Mouse (Mus musculus) kidney, postnatal 0 days (tissue): ENCODE measurements at regions not wholly inside any gene's neighbourhood (a gene's known extent, or its start where the extent isn't known, plus 50 kb on each side); places are given as distances from the start of the nearest gene placed in this dataset.

ENCODE experiments used
- ATAC-seq: fragments of 200-750 bp; cut with Nextera tagmentation; replicated peaks from 2 replicates; pipeline ENCODE4 v1.8.0; 2017; ENCODE audit warnings: low read depth, moderate number of reproducible peaks, moderate TSS enrichment, moderate library complexity; ENCODE audit not compliant: low FRiP score
- DNase-seq: peaks from one replicate; pipeline ENCODE4 v3.0.0-alpha.2; 2016; ENCODE audit warnings: low spot score
- H3K27ac ChIP-seq: fragments of 300-500 bp; sonication (generic); 2 replicates; pipeline ENCODE4 v1.5.1; 2014; ENCODE audit warnings: mild to moderate bottlenecking
- H3K27me3 ChIP-seq: fragments of 300-500 bp; sonication (generic); 2 replicates; pipeline ENCODE4 v1.6.1; 2014; ENCODE audit warnings: low read length, mixed read lengths; ENCODE audit not compliant: insufficient read depth
- H3K36me3 ChIP-seq: fragments of 300-500 bp; sonication (generic); 2 replicates; pipeline ENCODE4 v1.6.1; 2014; ENCODE audit warnings: low read length, mixed read lengths; ENCODE audit not compliant: insufficient read depth
- H3K4me1 ChIP-seq: fragments of 300-500 bp; sonication (generic); replicated peaks from 2 replicates; pipeline ENCODE4 v1.6.1; 2014; ENCODE audit warnings: antibody characterized with exemption, low read length, mixed read lengths; ENCODE audit not compliant: insufficient read depth
- H3K4me2 ChIP-seq: fragments of 300-500 bp; sonication (generic); 2 replicates; pipeline ENCODE4 v1.6.1; 2014; ENCODE audit warnings: mild to moderate bottlenecking, low read length, moderate library complexity, mixed read lengths
- H3K4me3 ChIP-seq: fragments of 300-500 bp; sonication (generic); replicated peaks from 2 replicates; pipeline ENCODE4 v1.5.1; 2014; ENCODE audit warnings: low read depth, low read length
- H3K9ac ChIP-seq: fragments of 300-500 bp; sonication (generic); 2 replicates; pipeline ENCODE4 v1.6.1; 2014; ENCODE audit warnings: low read depth, low read length
- H3K9me3 ChIP-seq: fragments of 300-500 bp; sonication (generic); replicated peaks from 2 replicates; pipeline ENCODE4 v1.6.1; 2016; ENCODE audit warnings: low read length, inconsistent platforms, mixed read lengths
- CTCF ChIP-seq: IDR thresholded peaks from 2 replicates; pipeline ENCODE4 v1.5.1; 2016; ENCODE audit warnings: antibody characterized with exemption, low read depth, mild to moderate bottlenecking, moderate library complexity
- WGBS: fragments of 180-500 bp; shearing (Covaris S2); extraction: QIAGEN DNeasy Blood & Tissue Kit; methylation state at CpG from one replicate; pipeline ENCODE4 v1.1.7; 2014; 5-methylcytosine and 5-hydroxymethylcytosine counted together

DNA sequence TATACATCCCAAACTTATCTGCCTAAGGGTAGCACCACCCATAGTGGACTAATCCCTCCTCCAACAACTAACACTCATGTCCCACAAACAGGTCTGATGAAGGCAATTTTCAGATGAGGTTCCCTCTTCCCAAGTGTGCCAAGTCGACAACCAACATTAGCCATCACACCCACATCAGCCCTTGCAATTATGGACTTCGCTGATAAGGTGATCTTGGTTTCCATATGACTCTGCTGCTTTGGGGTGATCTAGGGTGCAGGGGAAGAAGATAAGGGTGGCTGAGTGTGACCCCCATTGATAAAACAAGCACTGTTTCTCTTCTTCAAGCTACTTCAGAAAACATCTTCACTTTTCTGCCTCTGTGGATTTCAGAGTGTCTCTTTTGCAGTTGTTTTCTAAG lies 137.7 kb upstream of the Elac2 start:
- H3K36me3 ChIP-seq = no peaks in the 10 kb centered on the region
- H3K4me2 ChIP-seq = no peak overlapping the region
- H3K9ac ChIP-seq = no peak overlapping the region
- H3K4me1 ChIP-seq = no peaks in the 10 kb centered on the region
- no peak overlapping the region for H3K4me3 ChIP-seq
- no peaks in the 10 kb centered on the region for H3K9me3 ChIP-seq
- DNase-seq (no peak), ATAC-seq (no peak)
- no peak for TF ChIP-seq CTCF
- H3K27me3 ChIP-seq = no peaks in the 10 kb centered on the region
- H3K27ac ChIP-seq = no peak overlapping the region
- 97% methylated on average over 2 of the region's 2 CpGs for whole genome bisulfite sequencing

DNA sequence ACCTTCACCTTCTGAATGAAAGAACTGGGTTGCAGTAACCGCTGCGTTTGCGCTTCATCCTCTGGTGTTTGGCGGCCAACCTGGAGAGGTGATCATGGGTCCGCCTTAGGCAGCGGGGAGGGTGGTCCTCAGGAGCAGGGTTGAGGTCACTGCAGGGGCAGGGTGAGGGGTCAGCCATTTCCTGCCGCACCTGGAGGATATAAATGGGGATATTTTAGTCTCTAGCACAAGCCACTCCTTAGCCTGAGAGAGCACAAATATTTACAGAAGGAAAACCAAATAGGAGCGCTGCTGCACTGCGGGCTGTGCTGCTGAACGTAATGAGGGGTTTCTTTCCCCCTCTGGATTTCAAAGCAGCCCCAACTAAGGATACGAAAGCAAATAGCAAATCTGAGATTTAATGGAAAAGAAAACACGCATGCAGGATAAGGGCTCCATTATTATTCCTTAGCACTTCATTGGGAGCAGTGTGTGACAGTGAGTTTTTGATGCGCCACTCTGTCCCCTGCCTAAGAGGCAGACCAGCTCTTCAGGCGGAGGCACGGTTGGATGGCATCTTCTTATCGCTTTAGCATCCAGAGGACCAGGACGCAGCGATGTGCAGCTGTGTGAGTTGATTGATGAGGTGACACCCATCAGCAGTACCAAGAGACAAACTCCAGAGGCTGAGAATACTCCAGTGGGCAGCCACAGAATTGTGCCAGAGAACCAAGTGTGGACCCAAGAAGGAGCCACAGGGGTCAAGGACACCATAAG lies 135.9 kb upstream of the Elac2 start:
- no peak for ATAC-seq
- no peak overlapping the region for H3K4me3 ChIP-seq
- no peak overlapping the region for H3K27ac ChIP-seq

DNA sequence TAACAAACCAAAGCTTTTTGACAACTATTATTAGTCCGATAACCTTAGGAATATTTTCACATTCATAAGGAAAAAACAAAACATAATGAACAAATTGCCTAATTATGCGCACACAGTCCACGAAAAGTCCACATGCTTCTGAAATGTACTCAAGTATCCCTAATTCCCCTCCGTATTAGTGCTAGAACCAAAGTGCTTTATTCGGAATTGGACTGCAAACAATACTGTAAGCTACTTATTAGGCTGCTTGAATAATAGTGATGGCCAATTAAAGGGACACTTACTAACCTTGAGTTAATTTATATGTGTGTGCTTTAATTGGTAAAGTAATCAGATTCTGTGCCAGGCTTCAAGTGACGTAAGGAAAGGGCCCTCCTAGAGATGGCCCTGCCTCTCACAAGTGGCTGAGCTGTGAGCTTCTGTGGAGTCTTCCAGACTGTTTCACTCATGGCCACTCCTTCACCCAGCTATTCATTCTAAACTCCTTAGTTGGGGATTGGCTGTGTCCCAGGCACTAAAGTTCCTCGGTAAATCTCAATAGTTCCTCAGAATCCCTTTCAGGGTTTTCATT lies 132.2 kb upstream of the Elac2 start:
- Histone ChIP-seq H3K9me3 (no peaks in the 10 kb centered on the region), H3K9ac (no peak overlapping the region), H3K27ac (no peak overlapping the region), H3K4me1 (no peaks in the 10 kb centered on the region), H3K4me3 (no peak overlapping the region), H3K27me3 (no peaks in the 10 kb centered on the region), H3K36me3 (no peaks in the 10 kb centered on the region), H3K4me2 (no peak overlapping the region)
- DNase-seq (no peak), ATAC-seq (no peak)
- TF ChIP-seq CTCF = no peak
- WGBS = 83% methylated on average over 7 of the region's 7 CpGs

More for the DNA sequence above, 135.9 kb upstream of the Elac2 start:
- DNase-seq = no peak
- 37% methylated on average over 18 of the region's 18 CpGs for WGBS
- no peak overlapping the region for H3K9ac ChIP-seq
- H3K27me3 ChIP-seq = no peaks in the 10 kb centered on the region
- no peaks in the 10 kb centered on the region for H3K4me1 ChIP-seq
- H3K9me3 ChIP-seq = no peaks in the 10 kb centered on the region
- no peaks in the 10 kb centered on the region for H3K36me3 ChIP-seq
- no peak overlapping the region for H3K4me2 ChIP-seq
- TF ChIP-seq CTCF = no peak

DNA sequence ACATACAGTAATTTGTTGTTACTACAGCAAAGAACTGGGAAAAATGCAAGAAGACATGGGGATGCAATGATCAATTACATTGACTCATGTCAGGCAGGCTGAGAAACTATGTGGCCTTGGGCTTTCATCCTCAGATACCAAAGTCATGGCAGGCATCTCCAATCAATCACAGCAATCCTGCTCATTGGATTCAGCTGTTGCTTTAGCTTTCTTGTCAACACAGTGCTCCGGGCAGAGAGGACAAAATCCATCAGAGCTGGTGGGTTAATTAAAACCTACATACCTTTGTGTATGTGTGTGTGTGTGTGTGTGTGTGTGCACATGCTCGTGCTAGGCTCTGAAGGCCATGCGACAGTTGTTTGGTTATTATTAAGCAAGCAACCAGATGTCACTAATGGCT lies 119.2 kb upstream of the Elac2 start:
- DNase-seq = no peak
- WGBS = 65% methylated on average over 3 of the region's 3 CpGs

DNA sequence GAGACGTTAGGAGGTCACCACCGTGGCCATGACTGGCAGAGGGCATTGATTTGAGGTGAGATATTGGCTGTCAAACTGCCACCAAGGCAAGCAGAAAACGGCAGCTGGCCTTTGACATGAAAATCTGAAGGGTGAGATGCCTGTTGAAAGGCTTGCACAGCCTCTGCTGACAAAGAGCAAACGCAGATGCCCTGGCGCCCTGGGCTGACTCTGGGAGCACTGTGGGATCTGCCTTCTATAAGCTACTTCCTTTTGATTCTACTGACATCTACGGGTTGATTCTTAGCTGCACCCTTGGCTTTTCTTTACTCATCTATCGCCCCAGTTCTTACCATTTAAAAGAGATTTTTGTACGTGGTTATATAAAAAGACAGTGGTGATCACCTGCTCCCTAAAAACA lies 98.2 kb upstream of the Elac2 start:
- 53% methylated on average over 8 of the region's 8 CpGs for WGBS
- ATAC-seq (no peak), DNase-seq (no peak)
- H3K4me2 ChIP-seq = no peak overlapping the region
- no peaks in the 10 kb centered on the region for H3K36me3 ChIP-seq
- H3K9me3 ChIP-seq = no peaks in the 10 kb centered on the region
- H3K4me1 ChIP-seq = no peaks in the 10 kb centered on the region
- H3K27me3 ChIP-seq = no peaks in the 10 kb centered on the region
- no peak for TF ChIP-seq CTCF
- no peak overlapping the region for H3K4me3 ChIP-seq
- no peak overlapping the region for H3K27ac ChIP-seq
- no peak overlapping the region for H3K9ac ChIP-seq

More for the DNA sequence above, 119.2 kb upstream of the Elac2 start:
- no peaks in the 10 kb centered on the region for H3K27me3 ChIP-seq
- H3K9ac ChIP-seq = no peak overlapping the region
- TF ChIP-seq CTCF = no peak
- no peak overlapping the region for H3K27ac ChIP-seq
- no peak for ATAC-seq
- no peak overlapping the region for H3K4me2 ChIP-seq
- no peak overlapping the region for H3K4me3 ChIP-seq
- no peaks in the 10 kb centered on the region for H3K36me3 ChIP-seq
- H3K9me3 ChIP-seq = no peaks in the 10 kb centered on the region
- H3K4me1 ChIP-seq = no peaks in the 10 kb centered on the region

DNA sequence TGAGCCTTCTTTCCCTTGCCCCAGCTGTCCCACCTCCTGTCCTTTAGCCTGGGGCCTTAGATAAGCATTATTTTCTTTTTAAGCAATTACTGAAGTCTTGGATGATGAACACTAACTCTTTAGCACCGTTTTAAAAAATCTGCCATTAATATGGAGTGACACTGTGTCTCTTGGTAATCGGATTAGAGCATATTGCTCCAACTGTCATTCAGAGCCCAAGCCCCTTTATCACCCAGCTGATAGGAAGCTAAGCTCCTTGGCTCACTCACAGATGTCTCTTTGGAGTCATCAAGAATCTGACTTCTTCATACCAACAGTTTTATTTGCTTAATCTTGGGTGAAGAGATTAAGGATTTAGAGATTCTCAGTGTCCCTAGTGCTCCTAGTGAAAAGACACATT lies 94.3 kb upstream of the Elac2 start:
- DNase-seq (no peak), ATAC-seq (no peak)
- Histone ChIP-seq H3K36me3 (no peaks in the 10 kb centered on the region), H3K27ac (no peak overlapping the region), H3K4me2 (no peak overlapping the region), H3K4me1 (no peaks in the 10 kb centered on the region), H3K4me3 (no peak overlapping the region), H3K27me3 (no peaks in the 10 kb centered on the region), H3K9me3 (no peaks in the 10 kb centered on the region), H3K9ac (no peak overlapping the region)
- no peak for TF ChIP-seq CTCF
- 74% methylated on average over 2 of the region's 2 CpGs for WGBS
